Mouse (Mus musculus) intestine, embryonic 15.5 days (tissue): ENCODE measurements around the gene AU040320. TPM values are rescaled to one million over a fixed set of nuclear protein-coding genes. Genes with fewer than 3 reads are reported as not detected.

Experiments used
- ATAC-seq: fragments of 200-750 bp; cut with Nextera tagmentation; 2 replicates; pipeline ENCODE4 v1.8.0; 2017; ENCODE audit warnings: moderate TSS enrichment, moderate library complexity
- H3K27ac ChIP-seq: fragments of 300-500 bp; sonication (generic); 2 replicates; pipeline ENCODE4 v1.5.1; 2015; ENCODE audit warnings: mild to moderate bottlenecking, inconsistent platforms
- H3K27me3 ChIP-seq: fragments of 300-500 bp; sonication (generic); replicated peaks from 2 replicates; pipeline ENCODE4 v1.6.1; 2015; ENCODE audit warnings: inconsistent platforms
- H3K36me3 ChIP-seq: fragments of 300-500 bp; sonication (generic); 2 replicates; pipeline ENCODE4 v1.6.1; 2015; ENCODE audit warnings: inconsistent platforms
- H3K4me1 ChIP-seq: fragments of 300-500 bp; sonication (generic); replicated peaks from 2 replicates; pipeline ENCODE4 v1.6.1; 2015; ENCODE audit warnings: inconsistent platforms
- H3K4me2 ChIP-seq: fragments of 300-500 bp; sonication (generic); replicated peaks from 2 replicates; pipeline ENCODE4 v1.6.1; 2015; ENCODE audit warnings: mild to moderate bottlenecking, inconsistent platforms
- H3K4me3 ChIP-seq: fragments of 300-500 bp; sonication (generic); replicated peaks from 2 replicates; pipeline ENCODE4 v1.5.1; 2015; ENCODE audit warnings: inconsistent platforms
- H3K9ac ChIP-seq: fragments of 300-500 bp; sonication (generic); 2 replicates; pipeline ENCODE4 v1.6.1; 2015; ENCODE audit warnings: inconsistent platforms
- H3K9me3 ChIP-seq: fragments of 300-500 bp; sonication (generic); 2 replicates; pipeline ENCODE4 v1.6.1; 2016; ENCODE audit warnings: inconsistent platforms
- WGBS: fragments of 180-500 bp; shearing (Covaris S2); methylation state at CpG from one replicate; pipeline ENCODE4 v1.1.7; 2015; 5-methylcytosine and 5-hydroxymethylcytosine counted together
- polyA plus RNA-seq: library from polyadenylated mRNA; unstranded; fragments of >200 nt; fragmentation: Nextera tagmentation; extraction: Ambion mirVana; gene quantifications from 2 replicates; pipeline ENCODE4 v1.2.1, GENCODE M21; 2015

The AU040320 gene
- polyA plus RNA-seq, 1 experiment from 2014 or later, result 30.4 TPM

DNA sequence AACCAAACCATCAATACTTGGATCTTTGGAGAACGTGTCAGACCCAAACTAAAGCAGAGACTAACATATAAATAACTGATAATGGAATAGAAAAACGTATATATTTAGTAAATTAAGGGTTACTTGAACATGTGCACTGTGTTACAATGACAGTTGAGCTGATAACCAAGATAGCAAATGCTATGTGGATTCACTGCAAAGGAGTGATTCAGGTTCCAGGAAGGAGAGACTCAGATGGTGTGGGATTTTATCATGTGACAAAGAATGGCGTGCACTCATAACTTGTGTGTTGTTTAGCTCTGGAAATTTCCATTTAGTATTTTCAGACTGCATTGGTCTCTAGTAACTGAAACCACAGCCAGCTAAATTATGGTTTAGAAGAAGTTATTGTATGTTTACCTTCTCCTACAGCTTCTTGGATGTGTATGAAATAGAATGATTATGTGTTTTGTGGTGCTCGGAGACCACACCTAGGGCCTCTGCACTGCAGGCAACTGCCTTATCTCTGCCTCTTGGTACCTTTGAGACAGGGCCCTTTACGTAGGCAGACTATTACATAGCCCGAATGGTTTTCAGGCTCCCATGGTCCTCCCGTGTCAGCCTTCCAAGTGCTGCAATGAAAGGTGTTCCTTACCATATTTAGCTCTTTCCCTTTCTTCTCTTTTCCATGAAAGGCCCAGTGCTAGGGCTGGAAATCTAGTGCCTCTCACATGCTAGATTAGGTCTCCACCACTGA lies 53.5 kb downstream of the AU040320 start:
- WGBS, result 72% methylated on average over 7 of the region's 7 CpGs
- ATAC-seq, result no peak
- peaks cover 3% of the 10 kb centered on the region; the same call in 1 of the 2 replicates for H3K4me1 ChIP-seq
- no peak overlapping the region for H3K9ac ChIP-seq
- H3K36me3 ChIP-seq, result no peaks in the 10 kb centered on the region
- H3K9me3 ChIP-seq, result no peaks in the 10 kb centered on the region
- no peak overlapping the region for H3K4me2 ChIP-seq
- no peak overlapping the region for H3K4me3 ChIP-seq
- H3K27ac ChIP-seq, result no peak overlapping the region
- H3K27me3 ChIP-seq, result no peaks in the 10 kb centered on the region

- Histone ChIP-seq H3K27me3 (no peaks in the 10 kb centered on the region), H3K9ac (no peak overlapping the region), H3K4me1 (no peaks in the 10 kb centered on the region), H3K4me2 (no peak overlapping the region), H3K36me3 (no peaks in the 10 kb centered on the region), H3K4me3 (no peak overlapping the region), H3K9me3 (no peaks in the 10 kb centered on the region), H3K27ac (no peak overlapping the region)
- 79% methylated on average over 3 of the region's 3 CpGs for WGBS
- ATAC-seq, result no peak
Observed at GRCm38 (mm10) chr4:126810566-126810965, 57.2 kb downstream of the AU040320 start.

GRCm38 (mm10) chr4:126813212-126813611 lies 59.9 kb downstream of the AU040320 start:
- H3K27me3 ChIP-seq, result no peaks in the 10 kb centered on the region
- H3K9me3 ChIP-seq, result no peaks in the 10 kb centered on the region
- H3K4me2 ChIP-seq, result no peak overlapping the region
- H3K4me1 ChIP-seq, result no peaks in the 10 kb centered on the region
- H3K36me3 ChIP-seq, result 0 out of 2 replicates have a peak, but pooled peaks cover 3% of the 10 kb centered on the region
- no peak overlapping the region for H3K9ac ChIP-seq
- H3K27ac ChIP-seq, result no peak overlapping the region
- no peak for ATAC-seq
- no peak overlapping the region for H3K4me3 ChIP-seq
- WGBS, result 64% methylated on average over 5 of the region's 5 CpGs

DNA sequence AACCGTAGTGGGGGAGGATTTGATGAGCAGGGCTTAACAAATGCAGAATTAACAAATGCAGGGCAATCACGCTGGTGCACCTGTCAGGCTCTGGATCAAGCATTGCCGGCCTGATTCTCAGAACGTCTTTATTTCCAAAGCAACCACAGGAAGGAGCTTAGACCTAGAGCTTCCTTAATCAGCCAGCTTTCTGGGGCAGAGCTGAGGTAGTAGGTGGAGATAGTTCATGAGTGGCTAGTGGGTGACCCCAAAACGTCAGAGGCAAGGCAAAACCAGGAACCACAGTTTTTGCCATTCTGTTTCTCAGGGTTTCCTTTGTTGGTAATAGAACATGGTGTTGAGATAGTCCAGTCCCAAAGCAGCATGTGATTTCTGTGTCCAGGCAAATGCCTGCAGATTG lies 61.5 kb downstream of the AU040320 start:
- Histone ChIP-seq H3K27ac (no peak overlapping the region), H3K27me3 (no peaks in the 10 kb centered on the region), H3K4me3 (no peak overlapping the region), H3K4me2 (no peak overlapping the region), H3K9ac (no peak overlapping the region), H3K4me1 (no peaks in the 10 kb centered on the region), H3K9me3 (no peaks in the 10 kb centered on the region), H3K36me3 (0 out of 2 replicates have a peak, but pooled peaks cover 3% of the 10 kb centered on the region)
- WGBS, result 70% methylated on average over 5 of the region's 5 CpGs
- ATAC-seq, result no peak

DNA sequence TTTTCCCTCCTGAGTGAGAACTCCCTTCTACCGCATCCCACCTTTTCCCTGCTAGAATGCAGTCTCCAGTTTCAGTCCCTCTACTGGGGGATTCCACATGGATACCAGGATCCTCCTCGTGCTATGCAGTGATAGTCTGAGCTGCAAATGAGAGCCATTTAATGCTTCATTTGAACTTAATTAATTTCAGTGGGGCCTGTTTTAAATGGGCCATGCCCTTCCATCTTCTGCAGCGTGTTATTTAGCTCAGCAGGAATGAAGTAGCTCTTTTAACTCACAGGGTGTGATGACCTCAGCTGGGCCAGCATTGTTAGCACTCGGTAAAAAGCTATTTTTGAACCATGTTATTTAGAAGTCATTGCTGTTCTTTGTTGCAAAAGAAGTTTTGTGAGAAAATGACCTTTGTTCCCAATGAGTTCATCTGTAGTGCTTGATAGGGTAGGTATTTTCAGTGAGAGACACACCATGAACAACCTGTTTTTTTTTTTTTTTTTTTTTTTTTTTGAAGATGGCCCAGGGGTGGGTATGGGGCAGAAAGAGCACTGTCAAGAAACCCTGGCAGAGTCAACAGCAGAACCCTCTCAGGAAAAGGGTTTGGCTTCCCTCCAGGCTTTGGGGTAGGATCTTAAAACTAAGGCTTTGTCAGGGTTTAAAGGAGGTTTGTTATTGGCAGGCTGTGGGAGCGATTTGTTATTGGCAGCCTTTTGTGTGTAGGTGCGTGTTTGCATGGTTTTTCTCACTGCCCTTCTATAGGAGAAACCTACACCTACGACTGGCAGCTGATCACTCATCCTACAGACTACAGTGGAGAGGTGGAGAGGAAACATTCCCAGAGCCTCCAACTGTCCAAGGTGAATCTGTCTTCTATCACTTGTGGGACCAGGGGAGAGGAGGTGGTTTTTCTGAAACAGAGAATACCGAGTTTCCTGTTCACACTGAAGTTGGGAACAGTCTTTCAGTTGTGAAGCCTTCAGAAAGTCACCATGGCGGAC lies 69.8 kb downstream of the AU040320 start:
- WGBS, result 73% methylated on average over 9 of the region's 9 CpGs
- H3K9me3 ChIP-seq, result no peaks in the 10 kb centered on the region
- ATAC-seq, result no peak
- no peaks in the 10 kb centered on the region for H3K4me1 ChIP-seq
- H3K27me3 ChIP-seq, result no peaks in the 10 kb centered on the region
- peaks cover 10% of the 10 kb centered on the region; the same call in 1 of the 2 replicates for H3K36me3 ChIP-seq
- no peak overlapping the region for H3K27ac ChIP-seq
- H3K9ac ChIP-seq, result no peak overlapping the region
- H3K4me2 ChIP-seq, result no peak overlapping the region
- no peak overlapping the region for H3K4me3 ChIP-seq

- Histone ChIP-seq H3K9me3 (no peaks in the 10 kb centered on the region), H3K9ac (no peak overlapping the region), H3K4me3 (no peak overlapping the region), H3K27ac (no peak overlapping the region), H3K27me3 (no peaks in the 10 kb centered on the region), H3K4me2 (no peak overlapping the region), H3K4me1 (no peaks in the 10 kb centered on the region), H3K36me3 (peaks cover 10% of the 10 kb centered on the region; the same call in 1 of the 2 replicates)
- 90% methylated on average over 5 of the region's 5 CpGs for WGBS
- no peak for ATAC-seq
Observed at GRCm38 (mm10) chr4:126823917-126824316, 70.6 kb downstream of the AU040320 start.

DNA sequence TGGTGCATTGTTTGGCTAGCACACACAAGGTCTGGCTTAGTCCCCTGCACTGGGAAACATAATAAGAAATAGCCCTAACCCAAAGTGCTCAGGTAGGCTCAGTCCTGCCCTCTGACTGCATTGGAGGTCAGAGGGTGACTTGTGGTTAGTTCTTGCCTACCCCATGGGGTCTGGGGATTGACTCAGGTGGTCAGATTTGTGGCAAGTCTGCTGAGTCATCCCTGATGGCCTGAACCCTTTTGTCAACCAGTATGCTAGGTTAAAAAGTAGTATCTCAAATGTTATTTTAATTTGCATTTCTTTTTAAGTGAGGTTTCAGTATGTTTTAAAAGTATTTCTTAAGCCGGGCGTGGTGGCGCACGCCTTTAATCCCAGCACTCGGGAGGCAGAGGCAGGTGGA lies 77.8 kb downstream of the AU040320 start:
- Histone ChIP-seq H3K4me3 (no peak overlapping the region), H3K4me2 (no peak overlapping the region), H3K9me3 (no peaks in the 10 kb centered on the region), H3K36me3 (peaks cover 3% of the 10 kb centered on the region), H3K27ac (no peak overlapping the region), H3K9ac (no peak overlapping the region), H3K4me1 (no peaks in the 10 kb centered on the region), H3K27me3 (no peaks in the 10 kb centered on the region)
- ATAC-seq, result no peak
- 98% methylated on average over 5 of the region's 5 CpGs for WGBS

GRCm38 (mm10) chr4:126838799-126839198 lies 85.5 kb downstream of the AU040320 start:
- Histone ChIP-seq H3K4me3 (no peak overlapping the region), H3K9ac (no peak overlapping the region), H3K36me3 (peaks cover 12% of the 10 kb centered on the region; the same call in 1 of the 2 replicates), H3K27ac (0 out of 2 replicates have a peak overlapping the region, but pooled peaks have one; percentile 13), H3K27me3 (no peaks in the 10 kb centered on the region), H3K4me2 (no peak overlapping the region), H3K9me3 (no peaks in the 10 kb centered on the region), H3K4me1 (no peaks in the 10 kb centered on the region)
- no peak for ATAC-seq
- 82% methylated on average over 7 of the region's 7 CpGs for WGBS

GRCm38 (mm10) chr4:126839873-126840272 lies 86.5 kb downstream of the AU040320 start:
- 11% methylated on average over 7 of the region's 7 CpGs for WGBS
- ATAC-seq, result peak; percentile 62

GRCm38 (mm10) chr4:126840996-126841560 lies 87.7 kb downstream of the AU040320 start:
- Histone ChIP-seq H3K9ac (no peak overlapping the region), H3K4me2 (no peak overlapping the region), H3K27ac (no peak overlapping the region), H3K27me3 (no peaks in the 10 kb centered on the region), H3K4me1 (no peaks in the 10 kb centered on the region), H3K9me3 (no peaks in the 10 kb centered on the region), H3K36me3 (peaks cover 17% of the 10 kb centered on the region; the same call in 1 of the 2 replicates), H3K4me3 (no peak overlapping the region)
- WGBS, result 93% methylated on average over 15 of the region's 15 CpGs
- ATAC-seq, result no peak

More at GRCm38 (mm10) chr4:126839873-126840272, 86.5 kb downstream of the AU040320 start:
- Histone ChIP-seq H3K4me1 (no peaks in the 10 kb centered on the region), H3K27ac (no peak overlapping the region), H3K27me3 (no peaks in the 10 kb centered on the region), H3K36me3 (peaks cover 17% of the 10 kb centered on the region), H3K9me3 (no peaks in the 10 kb centered on the region), H3K4me3 (no peak overlapping the region), H3K4me2 (no peak overlapping the region), H3K9ac (no peak overlapping the region)

- ATAC-seq, result no peak
- H3K4me3 ChIP-seq, result no peak overlapping the region
- H3K4me1 ChIP-seq, result no peaks in the 10 kb centered on the region
- H3K27me3 ChIP-seq, result no peaks in the 10 kb centered on the region
- no peak overlapping the region for H3K4me2 ChIP-seq
- H3K9me3 ChIP-seq, result no peaks in the 10 kb centered on the region
- H3K36me3 ChIP-seq, result peaks cover 16% of the 10 kb centered on the region; the same call in 1 of the 2 replicates
- 49% methylated on average over 3 of the region's 3 CpGs for WGBS
- no peak overlapping the region for H3K27ac ChIP-seq
- no peak overlapping the region for H3K9ac ChIP-seq
Observed at GRCm38 (mm10) chr4:126842911-126843310, 89.6 kb downstream of the AU040320 start.

DNA sequence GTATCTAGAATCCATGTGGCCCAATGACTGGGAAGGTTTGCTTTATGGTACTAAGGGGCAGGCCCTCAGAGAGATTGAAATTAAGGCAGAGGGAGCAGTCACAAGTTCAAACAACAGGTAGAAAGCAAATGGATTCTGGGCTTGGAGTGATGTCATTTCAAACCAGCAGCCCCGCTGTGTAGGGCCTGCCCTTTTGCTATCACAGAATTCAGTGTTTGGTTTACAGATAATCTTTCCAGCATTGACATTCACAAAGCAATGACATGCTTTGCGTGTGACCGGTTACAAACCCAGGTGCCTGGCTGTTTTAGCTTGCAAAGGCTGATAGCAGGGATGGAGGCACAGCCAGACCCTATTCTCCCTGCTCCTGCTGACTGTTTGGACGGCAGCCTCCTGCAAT lies 92.3 kb downstream of the AU040320 start:
- Histone ChIP-seq H3K9me3 (no peaks in the 10 kb centered on the region), H3K4me2 (no peak overlapping the region), H3K27ac (no peak overlapping the region), H3K4me1 (no peaks in the 10 kb centered on the region), H3K36me3 (peaks cover 17% of the 10 kb centered on the region; the same call in 1 of the 2 replicates), H3K9ac (no peak overlapping the region), H3K4me3 (no peak overlapping the region), H3K27me3 (no peaks in the 10 kb centered on the region)
- WGBS, result 75% methylated on average over 4 of the region's 4 CpGs
- ATAC-seq, result no peak
